Mouse (Mus musculus) spleen, adult 2 months (tissue): ENCODE data around the gene Fam43a.

Source experiments
- CTCF ChIP-seq: fragments of 200-500 bp; IDR thresholded peaks from 2 replicates; pipeline ENCODE4 v1.5.1; 2011; ENCODE audit warnings: mild to moderate bottlenecking, inconsistent platforms; ENCODE audit not compliant: insufficient read depth, insufficient read length, insufficient replicate concordance; ENCODE audit errors: extremely low read depth
- POLR2A ChIP-seq: fragments of 200-500 bp; IDR thresholded peaks from 2 replicates; pipeline ENCODE4 v1.6.1; 2011; ENCODE audit warnings: low read depth, low read length, inconsistent platforms

- TF ChIP-seq CTCF: no peak
- no peak for TF ChIP-seq POLR2A
Measured at GRCm38 (mm10) chr16:30580765-30581164, 18.8 kb upstream of the Fam43a start.
